Comparison of ENCODE assay signal across 9 mouse cellular contexts in the genomic region with DNA sequence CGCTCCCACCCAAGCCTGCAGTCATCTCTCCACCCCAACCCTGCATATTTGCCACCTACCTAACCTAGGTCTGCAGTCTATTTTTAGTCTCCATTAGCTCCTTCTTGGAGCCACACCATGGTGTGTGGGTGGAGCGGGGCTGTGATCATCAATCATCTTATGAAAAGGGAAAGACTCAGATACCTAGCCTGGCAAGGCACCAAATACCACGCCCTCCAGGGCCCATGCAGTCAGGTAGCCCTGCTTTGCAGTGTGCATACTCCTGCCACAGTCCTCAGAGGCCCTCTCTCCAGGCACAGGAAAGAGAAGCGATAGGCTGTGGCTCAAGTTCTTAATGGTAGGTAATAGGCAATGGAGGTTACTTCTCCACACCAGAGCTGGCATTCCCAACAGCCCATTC.
A peak's percentile ranks its signal among the peaks of the same experiment; 100 is the strongest.
DNase-seq lines count a peak whose midpoint lies in the region; ATAC-seq and TF ChIP-seq lines count a peak whose summit lies in the region.
"Had no signal": no experiment of that assay in that cellular context is flagged by ENCODE, and none has a peak within 500 bp of the region (broad histone marks: within the 10 kb centered on the region; RNA-seq: fewer than 3 reads in every experiment).

No protein-coding gene starts in this region.

- H3K4me3 ChIP-seq in heart, embryonic 10.5 days: peak overlapping the region; percentile 74
- peak overlapping the region; percentile 44 for H3K4me3 ChIP-seq in C2C12 (ENCODE audit: insufficient read depth, poor library complexity, severe bottlenecking)
- peak overlapping the region; percentile 62 for H3K4me3 ChIP-seq in forebrain, embryonic 15.5 days
- peak overlapping the region; percentile 61; the same call in 1 of the 2 replicates for H3K4me3 ChIP-seq in liver, embryonic 12.5 days

- DNase-seq in heart, embryonic 10.5 days (ENCODE audit: low spot score): no peak
- DNase-seq in heart, postnatal 10 days: no peak
- no peak for DNase-seq in cerebellum, adult 9-11 months
- DNase-seq in kidney, adult 8-10 months: no peak
- DNase-seq: cerebellum, postnatal 14 days had no signal

- peaks cover 69% of the 10 kb centered on the region for H3K79me3 ChIP-seq in C2C12 (ENCODE audit: low read depth)

- H3K9me3 ChIP-seq in heart, embryonic 10.5 days: no peaks in the 10 kb centered on the region
- H3K9me3 ChIP-seq in forebrain, embryonic 15.5 days: no peaks in the 10 kb centered on the region
- H3K9me3 ChIP-seq in liver, embryonic 12.5 days (replicated peaks): no peaks in the 10 kb centered on the region

- peaks cover 84% of the 10 kb centered on the region for H3K4me1 ChIP-seq in heart, embryonic 10.5 days
- H3K4me1 ChIP-seq in forebrain, embryonic 15.5 days: peaks cover 55% of the 10 kb centered on the region
- peaks cover 29% of the 10 kb centered on the region for H3K4me1 ChIP-seq in liver, embryonic 12.5 days

- intact Hi-C loops in heart, postnatal 10 days (cut with DNase I): loop anchor here (5.0 kb wide), 1 partner anchor 76 kb away; no protein-coding TSS in a partner anchor

- H3K36me3 ChIP-seq in heart, embryonic 10.5 days: no peaks in the 10 kb centered on the region
- peaks cover 21% of the 10 kb centered on the region for H3K36me3 ChIP-seq in C2C12 (ENCODE audit: control insufficient read depth, insufficient read depth)
- H3K36me3 ChIP-seq in forebrain, embryonic 15.5 days: no peaks in the 10 kb centered on the region
- H3K36me3 ChIP-seq in liver, embryonic 12.5 days: no peaks in the 10 kb centered on the region

- H3K27me3 ChIP-seq in heart, embryonic 10.5 days (ENCODE audit: insufficient read depth, poor library complexity, severe bottlenecking): no peaks in the 10 kb centered on the region
- H3K27me3 ChIP-seq in C2C12 (ENCODE audit: control insufficient read depth, insufficient read depth, insufficient read length): no peaks in the 10 kb centered on the region
- no peaks in the 10 kb centered on the region for H3K27me3 ChIP-seq in forebrain, embryonic 15.5 days
- peaks cover 35% of the 10 kb centered on the region for H3K27me3 ChIP-seq in liver, embryonic 12.5 days (replicated peaks)

- no peak overlapping the region; the same call in 1 of the 2 replicates for H3K9ac ChIP-seq in forebrain, embryonic 15.5 days (replicated peaks)
- H3K9ac ChIP-seq in liver, embryonic 12.5 days: no peak overlapping the region

- WGBS in heart, embryonic 10.5 days: 43% methylated on average over 4 of the region's 4 CpGs
- WGBS in forebrain, embryonic 15.5 days: 78% methylated on average over 4 of the region's 4 CpGs
- 53% methylated on average over 4 of the region's 4 CpGs for WGBS in liver, embryonic 12.5 days (ENCODE audit: insufficient replicate concordance)

- peak overlapping the region; percentile 53 for H3ac ChIP-seq in C2C12 (ENCODE audit: control insufficient read depth, insufficient read length, low read depth)

- no peak for ATAC-seq in forebrain, embryonic 15.5 days (replicated peaks)
- ATAC-seq in liver, embryonic 12.5 days: no peak
- no peak for ATAC-seq in frontal cortex, adult (ENCODE audit: low TSS enrichment)

- H3K27ac ChIP-seq in heart, embryonic 10.5 days: peak overlapping the region; percentile 95
- H3K27ac ChIP-seq in forebrain, embryonic 15.5 days (replicated peaks): peak overlapping the region; percentile 91
- no peak overlapping the region for H3K27ac ChIP-seq in liver, embryonic 12.5 days

- TF ChIP-seq CTCF in C2C12 (IDR thresholded peaks at IDR 0.05; ENCODE audit: control insufficient read depth, insufficient read depth, insufficient read length): no peak

- peaks cover 92% of the 10 kb centered on the region for H3K79me2 ChIP-seq in C2C12 (ENCODE audit: control insufficient read depth, insufficient read depth)

- H3K4me2 ChIP-seq in forebrain, embryonic 15.5 days (replicated peaks): peak overlapping the region; percentile 76
- H3K4me2 ChIP-seq in liver, embryonic 12.5 days: peak overlapping the region; percentile 76

TF ChIP-seq in C2C12, 6 proteins besides CTCF, POLR2A, EP300 and RAD21:
- no peak for TF ChIP-seq MAX (IDR thresholded peaks at IDR 0.05)
TF ChIP-seq in C2C12: peak in this region for 0.
